Mouse (Mus musculus): Measurements from ENCODE around the gene Fgfr2. TPM values are rescaled to one million over a fixed set of nuclear protein-coding genes. Genes with fewer than 3 reads are reported as not detected.

Gene Fgfr2
- polyA plus RNA-seq, 1 experiment from 2014 or later = 169 TPM

DNA sequence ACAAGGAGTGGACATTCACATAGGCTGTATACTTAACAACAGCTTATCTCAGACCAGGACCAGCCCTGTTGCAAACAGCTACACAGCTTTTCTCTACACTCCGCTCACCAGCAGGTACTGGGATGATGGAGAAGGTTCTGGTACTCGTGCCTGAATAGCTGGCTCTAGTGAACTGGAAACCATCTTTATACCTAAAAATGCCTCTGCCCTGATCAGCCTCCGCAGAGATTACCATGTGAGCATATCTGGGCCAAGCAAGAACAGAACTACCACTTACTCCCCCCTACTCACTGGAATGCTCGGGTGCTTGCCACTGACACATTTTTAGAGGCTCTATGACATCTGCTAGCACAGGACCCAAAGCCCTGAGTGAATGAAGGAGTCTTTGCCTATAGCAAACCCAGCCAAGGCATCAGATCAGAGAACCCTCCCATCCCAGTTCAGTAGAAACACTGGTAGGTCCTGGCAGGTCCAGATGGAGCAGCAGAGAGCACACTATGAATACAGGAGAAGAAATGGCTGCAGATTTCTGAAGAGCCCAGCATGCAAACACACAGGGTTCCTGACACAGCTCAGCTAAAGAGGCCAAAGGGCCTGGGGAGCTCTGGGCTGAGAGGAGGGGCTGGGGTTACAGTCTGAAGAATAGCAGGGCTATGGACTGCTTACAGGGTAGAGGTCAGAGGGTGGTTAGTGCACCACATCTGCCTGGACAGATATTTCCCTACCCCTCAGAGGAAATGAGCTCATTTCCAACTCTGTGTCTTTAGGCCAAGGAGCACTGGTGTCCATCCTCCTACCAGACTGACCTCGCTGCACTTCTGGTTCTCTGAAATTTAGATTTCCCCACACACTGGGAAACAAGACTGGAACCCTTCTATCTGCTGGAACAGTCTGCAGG, 323.8 kb downstream of the Fgfr2 start:
- no peak for ATAC-seq (ENCODE audit: insufficient number of reproducible peaks, insufficient read depth, low FRiP score, low read depth)
- WGBS = 86% methylated on average over 5 of the region's 5 CpGs
- Histone ChIP-seq H3K36me3 (ENCODE audit: control insufficient read depth, insufficient read depth, low read length) (peaks cover 3% of the 10 kb centered on the region; the same call in 1 of the 2 replicates), H3K9ac (replicated peaks; ENCODE audit: low read depth, low read length) (no peak overlapping the region), H3K4me3 (ENCODE audit: low read depth, low read length) (no peak overlapping the region), H3K27ac (ENCODE audit: low read length) (no peak overlapping the region), H3K9me3 (ENCODE audit: control insufficient read depth, low read depth, low read length) (no peaks in the 10 kb centered on the region), H3K4me1 (ENCODE audit: control insufficient read depth, insufficient read depth, low read length) (peaks cover 8% of the 10 kb centered on the region; the same call in 1 of the 2 replicates), H3K27me3 (ENCODE audit: control insufficient read depth, insufficient read depth, low read length) (no peaks in the 10 kb centered on the region), H3K4me2 (replicated peaks; ENCODE audit: low read depth, low read length) (no peak overlapping the region)

DNA sequence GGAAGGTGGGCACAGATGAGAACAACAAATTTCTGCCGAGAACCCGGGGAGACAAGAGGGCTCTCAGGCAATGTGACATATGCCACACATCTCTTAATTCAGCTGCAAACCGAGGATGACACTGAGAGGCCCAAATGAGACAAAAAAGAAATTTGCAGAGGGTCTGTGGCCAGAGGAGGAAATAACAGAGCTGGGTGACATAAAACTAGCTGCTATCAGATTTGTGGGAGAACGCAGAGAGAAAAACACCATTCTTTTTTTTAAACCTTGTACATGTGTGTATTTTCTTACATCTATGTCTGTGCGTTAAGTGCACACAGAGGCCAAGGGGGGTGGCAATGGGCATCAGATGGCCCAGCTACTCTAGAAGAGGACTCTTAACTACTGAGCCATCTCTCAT, 328.0 kb downstream of the Fgfr2 start:
- Histone ChIP-seq H3K36me3 (ENCODE audit: control insufficient read depth, insufficient read depth, low read length) (peaks cover under 1% of the 10 kb centered on the region; the same call in 1 of the 2 replicates), H3K27me3 (ENCODE audit: control insufficient read depth, insufficient read depth, low read length) (no peaks in the 10 kb centered on the region), H3K4me1 (ENCODE audit: control insufficient read depth, insufficient read depth, low read length) (peaks cover 9% of the 10 kb centered on the region; the same call in 1 of the 2 replicates), H3K4me2 (replicated peaks; ENCODE audit: low read depth, low read length) (no peak overlapping the region), H3K4me3 (ENCODE audit: low read depth, low read length) (no peak overlapping the region), H3K9ac (replicated peaks; ENCODE audit: low read depth, low read length) (no peak overlapping the region), H3K27ac (ENCODE audit: low read length) (no peak overlapping the region), H3K9me3 (ENCODE audit: control insufficient read depth, low read depth, low read length) (no peaks in the 10 kb centered on the region)
- ATAC-seq (ENCODE audit: insufficient number of reproducible peaks, insufficient read depth, low FRiP score, low read depth) = no peak
- 87% methylated on average over 5 of the region's 5 CpGs for WGBS

DNA sequence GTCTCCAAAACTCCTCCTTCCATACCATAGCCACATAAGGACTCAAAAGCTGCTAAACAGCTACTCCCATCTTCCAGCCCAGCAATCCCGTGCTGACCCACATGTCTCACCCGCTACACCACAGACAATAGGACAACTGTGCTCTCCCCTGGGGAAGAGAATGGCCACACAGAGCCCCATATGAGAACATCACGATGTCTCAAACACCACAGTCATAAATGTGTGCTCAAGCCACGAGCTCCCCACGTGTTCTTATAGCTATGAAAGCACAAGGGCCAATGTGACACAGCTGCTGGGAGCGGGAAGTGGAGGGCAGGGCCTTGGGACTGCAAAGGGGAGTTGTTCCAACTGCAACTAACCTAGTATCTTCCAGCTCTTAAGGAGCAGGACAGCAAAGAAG, 329.7 kb downstream of the Fgfr2 start:
- no peaks in the 10 kb centered on the region for H3K36me3 ChIP-seq (ENCODE audit: control insufficient read depth, insufficient read depth, low read length)
- H3K4me3 ChIP-seq (ENCODE audit: low read depth, low read length) = no peak overlapping the region
- peaks cover 14% of the 10 kb centered on the region; the same call in 1 of the 2 replicates for H3K4me1 ChIP-seq (ENCODE audit: control insufficient read depth, insufficient read depth, low read length)
- ATAC-seq (ENCODE audit: insufficient number of reproducible peaks, insufficient read depth, low FRiP score, low read depth) = no peak
- no peak overlapping the region for H3K9ac ChIP-seq (replicated peaks; ENCODE audit: low read depth, low read length)
- H3K4me2 ChIP-seq (replicated peaks; ENCODE audit: low read depth, low read length) = no peak overlapping the region
- 66% methylated on average over 6 of the region's 6 CpGs for WGBS
- H3K9me3 ChIP-seq (ENCODE audit: control insufficient read depth, low read depth, low read length) = no peaks in the 10 kb centered on the region
- H3K27me3 ChIP-seq (ENCODE audit: control insufficient read depth, insufficient read depth, low read length) = no peaks in the 10 kb centered on the region
- H3K27ac ChIP-seq (ENCODE audit: low read length) = no peak overlapping the region

DNA sequence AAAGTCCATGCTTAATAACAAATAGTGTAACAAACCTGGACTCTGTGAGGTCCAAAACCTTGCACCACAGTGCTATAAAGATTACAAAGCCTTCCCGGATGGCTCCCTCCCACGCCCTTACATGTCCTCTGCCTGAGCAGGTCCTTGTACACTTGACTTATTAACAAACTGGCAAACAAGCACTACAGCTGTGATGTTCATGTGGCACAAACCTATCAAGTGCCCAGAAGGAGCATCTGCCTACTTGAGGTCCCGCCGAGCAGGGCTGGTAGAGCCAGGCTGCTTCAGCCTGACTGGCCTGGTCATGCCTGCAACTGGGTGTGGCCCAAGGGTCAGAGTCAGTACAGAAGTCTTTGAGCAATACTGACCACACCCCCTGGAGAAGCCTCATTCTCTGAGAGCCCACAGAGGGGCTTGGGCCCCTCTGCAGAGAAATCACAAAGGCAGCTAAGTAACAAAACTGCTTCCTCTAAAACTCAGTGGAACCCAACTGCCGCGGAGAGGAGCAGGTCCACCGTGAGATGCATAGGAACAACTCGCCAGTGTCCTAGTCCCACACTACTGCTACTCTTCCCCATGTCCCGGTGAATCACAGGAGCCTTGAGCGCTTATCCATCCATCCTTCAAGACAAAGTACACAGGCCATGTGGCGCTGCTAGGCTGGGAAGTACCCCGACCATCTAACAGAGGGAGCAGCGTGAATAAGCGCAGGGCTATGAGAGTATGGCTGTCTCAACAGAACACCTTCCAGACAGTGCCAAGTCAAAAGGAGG, 332.5 kb downstream of the Fgfr2 start:
- no peaks in the 10 kb centered on the region for H3K9me3 ChIP-seq (ENCODE audit: control insufficient read depth, low read depth, low read length)
- H3K27ac ChIP-seq (ENCODE audit: low read length) = no peak overlapping the region
- no peak overlapping the region for H3K4me3 ChIP-seq (ENCODE audit: low read depth, low read length)
- WGBS = 78% methylated on average over 14 of the region's 14 CpGs
- no peak overlapping the region for H3K9ac ChIP-seq (replicated peaks; ENCODE audit: low read depth, low read length)
- ATAC-seq (ENCODE audit: insufficient number of reproducible peaks, insufficient read depth, low FRiP score, low read depth) = no peak
- no peak overlapping the region for H3K4me2 ChIP-seq (replicated peaks; ENCODE audit: low read depth, low read length)
- H3K27me3 ChIP-seq (ENCODE audit: control insufficient read depth, insufficient read depth, low read length) = no peaks in the 10 kb centered on the region
- H3K36me3 ChIP-seq (ENCODE audit: control insufficient read depth, insufficient read depth, low read length) = no peaks in the 10 kb centered on the region
- H3K4me1 ChIP-seq (ENCODE audit: control insufficient read depth, insufficient read depth, low read length) = peaks cover 20% of the 10 kb centered on the region; the same call in 1 of the 2 replicates

DNA sequence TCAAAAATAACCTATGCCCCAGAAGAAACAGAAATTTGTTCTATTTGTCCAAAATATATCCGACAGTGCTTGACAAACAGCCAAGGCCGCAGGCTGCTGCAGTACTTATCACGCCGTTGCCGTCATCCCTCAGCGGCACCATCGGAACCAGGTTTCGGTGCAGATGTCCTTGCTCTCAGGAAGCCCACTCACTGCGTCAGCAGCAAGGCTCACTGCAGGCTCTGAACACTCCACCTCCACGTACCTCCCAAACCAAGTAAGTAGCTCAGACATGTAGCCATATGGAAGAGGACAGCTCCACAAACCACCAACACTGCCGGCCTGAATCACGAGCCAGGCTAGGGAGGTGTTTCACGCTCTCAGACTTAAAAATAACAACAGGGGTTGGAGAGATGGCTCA, 334.3 kb downstream of the Fgfr2 start:
- H3K4me1 ChIP-seq (ENCODE audit: control insufficient read depth, insufficient read depth, low read length) = peaks cover 16% of the 10 kb centered on the region; the same call in 1 of the 2 replicates
- H3K27ac ChIP-seq (ENCODE audit: low read length) = no peak overlapping the region
- H3K27me3 ChIP-seq (ENCODE audit: control insufficient read depth, insufficient read depth, low read length) = no peaks in the 10 kb centered on the region
- 93% methylated on average over 13 of the region's 13 CpGs for WGBS
- H3K36me3 ChIP-seq (ENCODE audit: control insufficient read depth, insufficient read depth, low read length) = no peaks in the 10 kb centered on the region
- no peak overlapping the region for H3K4me2 ChIP-seq (replicated peaks; ENCODE audit: low read depth, low read length)
- no peak overlapping the region for H3K4me3 ChIP-seq (ENCODE audit: low read depth, low read length)
- H3K9ac ChIP-seq (replicated peaks; ENCODE audit: low read depth, low read length) = no peak overlapping the region
- ATAC-seq (ENCODE audit: insufficient number of reproducible peaks, insufficient read depth, low FRiP score, low read depth) = no peak
- H3K9me3 ChIP-seq (ENCODE audit: control insufficient read depth, low read depth, low read length) = no peaks in the 10 kb centered on the region

DNA sequence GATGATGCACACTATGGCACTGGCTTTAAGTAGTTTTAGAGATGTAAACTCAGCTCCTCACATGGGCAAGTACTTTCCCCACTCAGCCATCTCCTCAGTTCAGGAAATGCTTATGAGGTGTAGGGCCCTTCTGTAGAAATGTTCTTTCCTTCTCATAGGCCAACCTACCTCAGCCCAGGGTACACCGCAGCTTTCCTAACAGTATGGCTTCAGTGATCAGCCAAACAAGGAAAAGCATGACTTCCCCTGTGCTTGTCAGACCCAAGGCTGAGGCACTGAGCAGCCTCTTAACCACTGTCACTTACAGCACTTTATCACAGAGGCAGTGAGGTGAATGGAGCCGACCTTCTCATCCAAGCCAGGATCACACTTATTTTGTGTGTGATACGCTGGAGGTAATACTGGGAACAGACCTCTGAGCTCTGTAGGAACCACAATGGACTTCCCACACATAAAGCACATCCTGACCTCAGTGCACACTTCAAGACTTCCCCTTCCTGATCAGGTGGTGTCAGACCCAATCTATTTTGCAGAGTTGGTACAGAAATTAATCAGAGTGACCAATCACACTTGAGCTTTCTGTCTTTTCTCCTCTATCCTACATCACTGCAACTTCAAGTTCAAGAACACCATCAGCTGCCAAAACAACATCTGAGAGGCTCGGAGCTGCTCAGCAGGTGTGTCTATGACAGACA, 335.5 kb downstream of the Fgfr2 start:
- H3K4me1 ChIP-seq (ENCODE audit: control insufficient read depth, insufficient read depth, low read length) = peaks cover 15% of the 10 kb centered on the region; the same call in 1 of the 2 replicates
- no peaks in the 10 kb centered on the region for H3K27me3 ChIP-seq (ENCODE audit: control insufficient read depth, insufficient read depth, low read length)
- H3K4me2 ChIP-seq (replicated peaks; ENCODE audit: low read depth, low read length) = no peak overlapping the region
- no peaks in the 10 kb centered on the region for H3K9me3 ChIP-seq (ENCODE audit: control insufficient read depth, low read depth, low read length)
- no peak for ATAC-seq (ENCODE audit: insufficient number of reproducible peaks, insufficient read depth, low FRiP score, low read depth)
- no peak overlapping the region for H3K27ac ChIP-seq (ENCODE audit: low read length)
- no peak overlapping the region for H3K4me3 ChIP-seq (ENCODE audit: low read depth, low read length)
- no peaks in the 10 kb centered on the region for H3K36me3 ChIP-seq (ENCODE audit: control insufficient read depth, insufficient read depth, low read length)
- no peak overlapping the region for H3K9ac ChIP-seq (replicated peaks; ENCODE audit: low read depth, low read length)
- WGBS = 92% methylated on average over 4 of the region's 4 CpGs

DNA sequence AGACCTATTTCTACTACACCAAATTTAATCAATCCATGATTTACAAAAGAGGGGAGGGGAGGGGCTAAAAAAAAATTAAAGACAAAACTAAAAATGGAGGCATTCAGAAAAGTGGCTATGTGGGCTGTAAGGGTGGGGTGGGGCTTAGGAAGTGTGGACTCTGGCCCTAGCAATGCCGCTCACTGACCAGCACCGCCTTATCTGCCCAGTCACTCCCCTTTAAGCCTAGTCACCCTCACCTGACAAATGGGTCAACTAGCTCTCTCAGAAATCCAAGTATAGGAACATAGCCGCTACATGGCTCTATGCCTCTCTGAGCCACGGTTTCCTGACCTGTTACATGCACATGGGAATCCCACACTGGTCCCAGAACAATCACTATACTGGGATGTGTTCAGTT, 336.1 kb downstream of the Fgfr2 start:
- Histone ChIP-seq H3K27ac (ENCODE audit: low read length) (no peak overlapping the region; the same call in 1 of the 2 replicates), H3K4me2 (replicated peaks; ENCODE audit: low read depth, low read length) (no peak overlapping the region), H3K4me1 (ENCODE audit: control insufficient read depth, insufficient read depth, low read length) (peaks cover 15% of the 10 kb centered on the region; the same call in 1 of the 2 replicates), H3K4me3 (ENCODE audit: low read depth, low read length) (no peak overlapping the region), H3K9ac (replicated peaks; ENCODE audit: low read depth, low read length) (no peak overlapping the region), H3K9me3 (ENCODE audit: control insufficient read depth, low read depth, low read length) (no peaks in the 10 kb centered on the region), H3K36me3 (ENCODE audit: control insufficient read depth, insufficient read depth, low read length) (no peaks in the 10 kb centered on the region), H3K27me3 (ENCODE audit: control insufficient read depth, insufficient read depth, low read length) (no peaks in the 10 kb centered on the region)
- no peak for ATAC-seq (ENCODE audit: insufficient number of reproducible peaks, insufficient read depth, low FRiP score, low read depth)
- 85% methylated on average over 4 of the region's 4 CpGs for WGBS

DNA sequence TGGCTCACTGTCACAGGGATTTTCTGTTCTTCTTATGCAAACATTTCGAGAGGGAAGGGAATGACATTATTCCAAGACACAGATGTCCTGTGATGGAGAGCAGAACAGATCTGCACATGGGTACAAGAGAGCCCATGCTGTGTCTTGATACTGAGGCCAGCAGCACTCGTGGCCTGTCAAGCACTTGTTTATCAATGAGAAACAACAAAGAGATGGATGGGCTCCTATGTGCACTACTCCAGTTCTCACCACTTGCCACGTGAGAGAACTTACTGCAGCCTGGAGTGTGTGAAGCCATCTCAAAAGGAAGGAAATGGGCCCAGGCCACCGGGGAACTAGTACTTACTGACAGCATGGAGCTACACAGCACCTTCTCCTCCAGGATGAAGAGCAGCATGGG, 336.6 kb downstream of the Fgfr2 start:
- Histone ChIP-seq H3K36me3 (ENCODE audit: control insufficient read depth, insufficient read depth, low read length) (no peaks in the 10 kb centered on the region), H3K27ac (ENCODE audit: low read length) (no peak overlapping the region; the same call in 1 of the 2 replicates), H3K9ac (replicated peaks; ENCODE audit: low read depth, low read length) (no peak overlapping the region), H3K4me3 (ENCODE audit: low read depth, low read length) (no peak overlapping the region), H3K9me3 (ENCODE audit: control insufficient read depth, low read depth, low read length) (no peaks in the 10 kb centered on the region), H3K27me3 (ENCODE audit: control insufficient read depth, insufficient read depth, low read length) (no peaks in the 10 kb centered on the region), H3K4me1 (ENCODE audit: control insufficient read depth, insufficient read depth, low read length) (peaks cover 20% of the 10 kb centered on the region; the same call in 1 of the 2 replicates), H3K4me2 (replicated peaks; ENCODE audit: low read depth, low read length) (no peak overlapping the region)
- no peak for ATAC-seq (ENCODE audit: insufficient number of reproducible peaks, insufficient read depth, low FRiP score, low read depth)
- 35% methylated on average over 4 of the region's 4 CpGs for WGBS

All from stomach, embryonic 14.5 days (tissue).